Mouse (Mus musculus): Measurements from ENCODE around the gene Sgsm2. TPM values are rescaled to one million over a fixed set of nuclear protein-coding genes. Genes with fewer than 3 reads are reported as not detected.

Sgsm2 gene
- polyA plus RNA-seq, 1 experiment from 2014 or later: 2.6 TPM

DNA sequence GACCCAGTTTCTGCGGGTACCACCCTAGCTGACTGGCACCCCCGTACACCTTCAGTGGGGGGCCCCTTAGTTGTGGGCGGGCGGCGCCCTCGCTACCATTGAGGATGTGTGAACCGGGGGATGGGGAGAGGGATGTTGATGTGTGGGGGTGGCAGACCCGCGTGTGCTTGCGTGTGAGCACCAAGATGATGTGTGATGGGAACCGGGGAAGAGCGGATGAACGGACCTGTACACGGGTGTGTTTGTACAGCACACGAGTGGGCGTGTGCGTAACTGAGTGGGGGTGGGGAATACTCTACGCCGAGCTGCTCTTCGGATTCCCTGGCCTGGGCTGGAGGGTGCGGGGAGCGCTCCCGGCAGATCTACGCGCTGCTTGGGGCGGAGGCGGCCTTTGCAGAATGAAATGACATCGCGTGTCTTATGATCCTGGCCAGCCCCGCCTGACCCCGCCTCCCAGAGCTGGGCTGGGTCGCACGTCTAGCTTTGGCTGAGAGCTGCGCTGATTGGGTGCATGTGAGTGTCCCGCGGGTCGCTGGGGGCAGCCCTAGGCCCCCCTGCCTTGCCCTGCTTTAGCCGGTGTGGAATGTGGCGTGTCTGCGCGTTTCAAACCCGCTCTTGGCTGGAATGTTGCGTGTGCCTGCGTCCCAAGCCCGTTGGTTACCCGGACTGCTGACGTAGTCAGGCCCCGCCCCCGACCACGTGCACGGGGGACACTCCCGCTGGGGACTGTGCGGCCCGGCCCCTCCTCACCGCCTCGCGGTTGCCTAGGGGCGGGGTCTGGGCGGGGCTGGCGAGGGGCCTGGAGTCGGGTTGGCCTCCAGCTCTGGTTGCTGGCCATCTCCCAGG lies 65.0 kb downstream of the Sgsm2 start:
- under 1% methylated on average over 61 of the region's 61 CpGs for WGBS (ENCODE audit: insufficient replicate concordance)
- H3K4me1 ChIP-seq: peaks cover 91% of the 10 kb centered on the region
- peak; percentile 84 for ATAC-seq

DNA sequence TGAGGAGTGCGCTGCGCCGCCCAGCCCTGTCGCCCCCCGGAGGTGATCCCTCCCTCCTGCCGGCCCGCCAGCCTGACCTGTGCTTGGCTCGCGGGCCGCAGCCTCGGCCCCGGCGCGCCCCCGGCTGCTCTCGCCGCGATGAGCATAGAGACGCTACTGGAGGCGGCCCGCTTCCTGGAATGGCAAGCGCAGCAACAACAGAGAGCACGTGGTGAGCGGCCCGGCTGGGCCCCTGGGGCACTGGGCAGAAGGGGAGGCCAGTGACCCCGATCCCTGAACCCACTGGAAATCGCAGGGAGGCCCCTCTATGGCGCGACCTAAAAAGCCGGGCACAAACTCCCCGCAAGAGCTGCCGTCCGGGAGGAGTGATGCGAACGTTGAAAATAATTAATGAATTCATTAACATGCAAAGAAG lies 65.7 kb downstream of the Sgsm2 start:
- H3K4me3 ChIP-seq: peak overlapping the region; percentile 79
- 0 out of 2 replicates have a peak, but pooled peaks cover under 1% of the 10 kb centered on the region for H3K36me3 ChIP-seq
- H3K9me3 ChIP-seq (replicated peaks): no peaks in the 10 kb centered on the region
- peak overlapping the region; percentile 96 for H3K27ac ChIP-seq
- no peak for ATAC-seq
- no peaks in the 10 kb centered on the region for H3K27me3 ChIP-seq (replicated peaks)
- peak overlapping the region; percentile 85 for H3K9ac ChIP-seq
- peak overlapping the region; percentile 97 for H3K4me2 ChIP-seq
- under 1% methylated on average over 35 of the region's 35 CpGs for WGBS (ENCODE audit: insufficient replicate concordance)
- H3K4me1 ChIP-seq: peaks cover 91% of the 10 kb centered on the region

More for the DNA sequence above, 65.0 kb downstream of the Sgsm2 start:
- H3K27ac ChIP-seq: peak overlapping the region; percentile 96
- H3K9ac ChIP-seq: peak overlapping the region; percentile 85
- H3K9me3 ChIP-seq (replicated peaks): no peaks in the 10 kb centered on the region
- no peaks in the 10 kb centered on the region for H3K27me3 ChIP-seq (replicated peaks)
- peak overlapping the region; percentile 97 for H3K4me2 ChIP-seq
- peaks cover 7% of the 10 kb centered on the region for H3K36me3 ChIP-seq
- peak overlapping the region; percentile 79 for H3K4me3 ChIP-seq

DNA sequence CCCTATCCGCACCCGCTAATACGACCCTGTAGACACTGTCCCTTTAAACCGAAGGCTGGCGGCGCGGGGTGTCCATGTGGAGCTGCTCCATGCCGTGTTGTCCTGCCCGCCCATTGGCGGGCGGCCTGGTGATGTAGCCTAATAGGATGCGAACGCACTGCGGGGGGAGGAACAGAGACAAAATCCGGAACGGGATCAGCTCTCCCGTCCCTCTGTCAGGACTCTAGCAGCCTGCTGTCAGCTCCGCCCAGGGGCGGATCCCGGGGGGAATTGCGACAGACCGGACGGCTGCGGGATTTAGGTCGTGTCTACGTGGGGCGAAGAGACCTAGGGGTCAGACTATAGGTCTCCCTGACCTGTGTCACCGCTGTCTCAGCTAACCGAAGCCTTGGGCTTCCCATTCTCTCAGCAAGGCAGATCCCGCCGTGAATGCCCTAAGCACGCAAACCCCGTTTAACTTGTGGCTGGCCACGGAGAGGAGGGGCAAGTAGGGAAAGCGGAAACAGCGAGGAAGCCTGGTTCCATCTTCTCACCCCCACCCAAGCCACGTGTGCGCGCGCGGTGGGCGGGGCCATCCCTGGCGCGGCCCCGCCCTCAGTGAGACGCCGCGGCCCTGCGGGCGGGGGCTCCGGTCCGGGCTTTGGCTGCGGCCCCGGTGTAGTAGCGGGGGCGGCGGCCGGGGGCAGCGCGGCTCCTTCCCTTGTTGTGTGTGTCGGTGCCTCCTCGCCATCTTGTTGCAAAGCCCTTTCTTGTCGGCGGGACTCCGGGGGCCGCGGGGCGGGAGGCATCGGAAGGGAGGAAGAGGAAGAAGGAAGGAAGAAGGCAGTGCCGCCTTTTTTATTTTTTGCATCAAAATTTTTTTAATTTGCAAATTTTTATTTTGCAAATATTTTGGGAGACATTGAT lies 66.4 kb downstream of the Sgsm2 start, which contains the start of gene Mnt:
Gene Mnt (plus strand): TSS at position 665 of the 906 bp plus-strand sequence.
- peak within 1 kb of the TSS; percentile 97 for H3K4me2 ChIP-seq
- H3K9ac ChIP-seq: peak within 1 kb of the TSS; percentile 85
- peak; percentile 76 for ATAC-seq
- H3K9me3 ChIP-seq (replicated peaks): no peaks in the 10 kb centered on the region
- WGBS (ENCODE audit: insufficient replicate concordance): under 1% methylated on average over 70 of the region's 70 CpGs
- peak within 1 kb of the TSS; percentile 79 for H3K4me3 ChIP-seq
- H3K27ac ChIP-seq: peak within 1 kb of the TSS; percentile 96
- H3K27me3 ChIP-seq (replicated peaks): no peaks in the 10 kb centered on the region
- H3K4me1 ChIP-seq: peaks cover 89% of the 10 kb centered on the region
- H3K36me3 ChIP-seq: no peaks in the 10 kb centered on the region

DNA sequence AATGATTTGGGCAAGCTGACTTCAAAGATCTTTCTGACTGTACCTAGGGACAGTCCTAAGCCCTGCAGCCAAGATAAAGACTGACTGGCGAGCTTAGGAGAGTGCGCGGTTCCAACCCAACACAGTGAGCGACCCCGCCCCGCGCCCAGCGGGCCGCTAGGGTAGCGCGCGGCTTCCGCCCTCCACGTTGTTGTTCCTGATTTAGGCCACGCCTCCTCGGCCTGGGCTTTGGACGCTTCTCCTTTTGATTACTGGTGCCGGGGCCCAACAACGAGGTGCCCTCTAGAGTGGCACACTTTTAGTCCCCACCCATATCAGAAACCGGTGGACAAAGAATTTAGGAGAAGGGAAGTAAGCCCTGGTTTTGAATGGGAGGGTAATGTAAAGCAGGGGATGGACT lies 67.0 kb downstream of the Sgsm2 start:
- Histone ChIP-seq H3K36me3 (no peaks in the 10 kb centered on the region), H3K4me3 (peak overlapping the region; percentile 79), H3K27ac (peak overlapping the region; percentile 96), H3K9ac (peak overlapping the region; percentile 85), H3K4me1 (peaks cover 88% of the 10 kb centered on the region), H3K4me2 (peak overlapping the region; percentile 97), H3K9me3 (replicated peaks) (no peaks in the 10 kb centered on the region), H3K27me3 (replicated peaks) (no peaks in the 10 kb centered on the region)
- WGBS (ENCODE audit: insufficient replicate concordance): 1% methylated on average over 20 of the region's 20 CpGs
- ATAC-seq: peak; percentile 57

DNA sequence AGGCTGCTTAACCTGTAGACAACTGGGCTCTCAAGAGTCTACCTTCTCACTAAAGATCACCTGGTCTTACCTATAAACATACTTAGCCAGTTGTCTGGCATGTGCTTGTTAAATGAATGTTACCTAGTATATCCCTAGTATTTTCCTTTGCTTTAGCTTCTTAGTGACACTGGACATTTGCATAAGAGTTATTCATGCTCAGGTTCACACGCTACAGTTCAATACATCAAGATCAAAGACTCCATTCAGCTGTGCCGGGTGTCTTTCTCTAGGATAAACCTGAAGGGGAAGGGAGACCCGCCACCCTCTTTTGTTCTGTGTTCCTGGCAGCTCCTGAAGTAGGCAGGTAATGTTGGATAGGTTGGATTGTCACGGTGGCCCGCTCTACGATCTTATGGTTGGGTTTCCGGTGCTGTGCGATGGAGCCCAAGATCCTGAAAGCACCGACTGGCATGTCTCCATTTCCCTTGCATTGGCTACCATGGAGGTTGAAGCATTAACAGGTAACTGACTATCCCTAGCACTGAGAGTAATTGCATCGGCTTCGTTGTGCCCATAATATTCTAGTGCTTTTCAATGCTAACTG lies 67.8 kb downstream of the Sgsm2 start:
- ATAC-seq: no peak
- Histone ChIP-seq H3K9me3 (replicated peaks) (no peaks in the 10 kb centered on the region), H3K4me3 (peak overlapping the region; percentile 79), H3K9ac (peak overlapping the region; percentile 85), H3K4me2 (peak overlapping the region; percentile 97), H3K27me3 (replicated peaks) (no peaks in the 10 kb centered on the region), H3K27ac (peak overlapping the region; percentile 96), H3K4me1 (peaks cover 80% of the 10 kb centered on the region), H3K36me3 (no peaks in the 10 kb centered on the region)
- 25% methylated on average over 11 of the region's 11 CpGs for WGBS (ENCODE audit: insufficient replicate concordance)

- ATAC-seq: no peak
- H3K36me3 ChIP-seq: peaks cover 2% of the 10 kb centered on the region; the same call in 1 of the 2 replicates
- 41% methylated on average over 2 of the region's 2 CpGs for WGBS (ENCODE audit: insufficient replicate concordance)
- H3K4me1 ChIP-seq: peaks cover 75% of the 10 kb centered on the region
- no peak overlapping the region for H3K4me3 ChIP-seq
- no peak overlapping the region for H3K27ac ChIP-seq
- H3K27me3 ChIP-seq (replicated peaks): no peaks in the 10 kb centered on the region
- peak overlapping the region; percentile 97 for H3K4me2 ChIP-seq
- H3K9ac ChIP-seq: 0 out of 2 replicates have a peak overlapping the region, but pooled peaks have one; percentile 85
- no peaks in the 10 kb centered on the region for H3K9me3 ChIP-seq (replicated peaks)
Measured at GRCm38 (mm10) chr11:74828404-74828931, 68.4 kb downstream of the Sgsm2 start.

- ATAC-seq: no peak
- peaks cover 69% of the 10 kb centered on the region for H3K4me1 ChIP-seq
- H3K9me3 ChIP-seq (replicated peaks): no peaks in the 10 kb centered on the region
- no peak overlapping the region for H3K27ac ChIP-seq
- H3K4me3 ChIP-seq: no peak overlapping the region
- no peaks in the 10 kb centered on the region for H3K27me3 ChIP-seq (replicated peaks)
- no peak overlapping the region for H3K4me2 ChIP-seq
- H3K36me3 ChIP-seq: peaks cover 8% of the 10 kb centered on the region; the same call in 1 of the 2 replicates
- 60% methylated on average over 7 of the region's 7 CpGs for WGBS (ENCODE audit: insufficient replicate concordance)
- no peak overlapping the region for H3K9ac ChIP-seq
Measured at GRCm38 (mm10) chr11:74827791-74828403, 69.0 kb downstream of the Sgsm2 start.

GRCm38 (mm10) chr11:74826702-74827101 lies 70.2 kb downstream of the Sgsm2 start:
- ATAC-seq: no peak
- H3K9me3 ChIP-seq (replicated peaks): no peaks in the 10 kb centered on the region
- H3K4me3 ChIP-seq: no peak overlapping the region
- WGBS (ENCODE audit: insufficient replicate concordance): 68% methylated on average over 5 of the region's 5 CpGs
- peaks cover 8% of the 10 kb centered on the region; the same call in 1 of the 2 replicates for H3K36me3 ChIP-seq
- H3K27ac ChIP-seq: no peak overlapping the region; the same call in 1 of the 2 replicates
- H3K4me1 ChIP-seq: peaks cover 61% of the 10 kb centered on the region
- no peak overlapping the region for H3K9ac ChIP-seq
- no peak overlapping the region for H3K4me2 ChIP-seq
- no peaks in the 10 kb centered on the region for H3K27me3 ChIP-seq (replicated peaks)

DNA sequence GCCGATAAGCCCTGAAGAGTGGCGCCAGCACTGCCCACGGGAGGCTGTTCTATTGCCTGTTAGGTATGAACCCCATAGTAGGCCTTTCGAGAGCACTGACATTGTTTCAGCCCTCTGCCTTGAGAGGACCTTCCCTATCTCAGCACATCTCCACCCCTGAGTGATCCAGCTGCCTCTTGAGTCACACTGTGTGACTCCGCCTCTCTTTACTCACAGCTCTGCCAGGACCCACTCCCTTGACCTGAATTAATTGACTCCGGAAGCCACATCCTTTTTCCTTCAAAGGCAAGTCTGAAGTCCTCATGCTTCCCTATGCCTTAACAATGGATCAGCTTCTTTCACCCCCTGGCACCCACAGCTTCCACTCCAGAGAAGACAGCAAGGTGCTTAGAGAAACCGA lies 70.7 kb downstream of the Sgsm2 start:
- no peak overlapping the region for H3K27ac ChIP-seq
- no peaks in the 10 kb centered on the region for H3K9me3 ChIP-seq (replicated peaks)
- H3K36me3 ChIP-seq: peaks cover 8% of the 10 kb centered on the region; the same call in 1 of the 2 replicates
- H3K4me3 ChIP-seq: no peak overlapping the region
- H3K27me3 ChIP-seq (replicated peaks): no peaks in the 10 kb centered on the region
- ATAC-seq: no peak
- 43% methylated on average over 7 of the region's 7 CpGs for whole genome bisulfite sequencing (ENCODE audit: insufficient replicate concordance)
- H3K9ac ChIP-seq: no peak overlapping the region
- peaks cover 55% of the 10 kb centered on the region for H3K4me1 ChIP-seq
- H3K4me2 ChIP-seq: 0 out of 2 replicates have a peak overlapping the region, but pooled peaks have one; percentile 10

DNA sequence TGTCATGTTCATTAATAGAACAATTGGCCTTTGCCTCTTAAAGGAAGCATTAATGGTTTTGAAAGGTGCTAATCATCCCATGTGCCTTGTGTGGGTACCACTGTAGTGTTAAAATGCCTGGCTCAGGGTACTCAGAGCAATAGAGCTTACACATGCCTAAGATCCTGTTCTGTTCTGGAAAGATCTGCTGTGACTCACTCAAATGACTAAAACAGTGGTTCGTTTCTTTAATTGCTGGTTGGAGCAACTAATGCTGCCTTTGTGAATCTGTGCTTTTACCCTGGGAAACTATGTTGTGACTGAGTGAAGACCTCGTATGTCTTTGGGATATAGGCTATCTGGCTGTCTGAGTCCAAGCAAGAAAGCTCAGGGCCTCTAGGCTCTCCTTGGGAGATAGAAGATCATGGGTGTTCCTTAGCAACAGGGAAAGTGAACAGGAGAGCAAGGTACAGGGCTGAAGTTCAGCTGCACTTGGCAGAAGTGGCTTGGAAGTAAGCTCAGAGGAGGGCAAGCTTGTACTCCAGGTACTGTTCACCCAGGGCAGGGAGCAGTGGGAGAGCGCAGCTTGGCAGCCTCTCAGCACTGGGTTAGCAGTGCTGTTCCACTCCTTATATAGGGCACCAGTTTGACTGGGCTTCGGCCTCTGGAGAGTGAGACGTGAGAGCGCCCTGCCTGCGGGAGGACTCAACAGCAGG lies 74.0 kb downstream of the Sgsm2 start:
- H3K27ac ChIP-seq: no peak overlapping the region
- no peaks in the 10 kb centered on the region for H3K27me3 ChIP-seq (replicated peaks)
- peaks cover 27% of the 10 kb centered on the region for H3K36me3 ChIP-seq
- H3K9ac ChIP-seq: no peak overlapping the region; the same call in 1 of the 2 replicates
- no peak overlapping the region for H3K4me2 ChIP-seq
- 81% methylated on average over 7 of the region's 7 CpGs for WGBS (ENCODE audit: insufficient replicate concordance)
- no peaks in the 10 kb centered on the region for H3K9me3 ChIP-seq (replicated peaks)
- no peak for ATAC-seq
- H3K4me1 ChIP-seq: peaks cover 28% of the 10 kb centered on the region
- no peak overlapping the region for H3K4me3 ChIP-seq

All from liver, embryonic 12.5 days (tissue).